Mouse (Mus musculus) retina, postnatal 7 days (tissue): ENCODE data around the gene Klhdc7a.

Experiments used
- DNase-seq: peaks from one replicate; pipeline ENCODE4 v3.0.0-alpha.2; 2012; ENCODE audit warnings: low read depth, low spot score

Klhdc7a gene

DNA sequence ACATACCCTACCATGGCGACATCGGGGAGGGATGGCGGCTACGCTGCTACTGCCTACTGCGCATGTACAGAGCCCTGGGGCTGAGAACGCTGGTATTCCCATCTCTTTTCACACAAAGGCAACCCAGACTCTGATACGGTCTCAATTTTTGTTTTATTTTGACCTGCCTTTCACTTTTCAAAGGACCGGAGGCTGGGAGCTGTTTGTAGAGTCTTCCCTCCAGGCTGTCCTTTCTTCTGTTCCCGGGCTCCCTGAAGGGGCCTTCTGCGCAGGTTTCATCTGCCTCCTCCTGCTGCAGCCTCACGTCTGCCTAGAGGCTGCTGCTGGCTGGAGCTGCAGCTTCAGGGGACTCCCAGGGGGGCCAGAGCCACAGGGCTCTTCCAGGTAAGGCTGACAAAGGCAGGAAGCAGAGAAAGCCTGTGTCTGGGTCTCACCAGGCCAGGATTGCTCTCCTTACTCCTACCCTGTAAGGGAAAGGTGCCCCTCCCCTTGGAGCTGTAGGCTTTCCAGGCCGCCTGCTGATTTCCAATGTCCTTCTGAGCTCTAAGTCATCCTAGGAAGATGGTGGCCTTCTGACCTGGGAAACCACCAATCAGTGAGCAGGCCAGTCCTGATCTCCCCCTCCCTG, 7.6 kb downstream of the Klhdc7a start:
- DNase-seq: no peak

DNA sequence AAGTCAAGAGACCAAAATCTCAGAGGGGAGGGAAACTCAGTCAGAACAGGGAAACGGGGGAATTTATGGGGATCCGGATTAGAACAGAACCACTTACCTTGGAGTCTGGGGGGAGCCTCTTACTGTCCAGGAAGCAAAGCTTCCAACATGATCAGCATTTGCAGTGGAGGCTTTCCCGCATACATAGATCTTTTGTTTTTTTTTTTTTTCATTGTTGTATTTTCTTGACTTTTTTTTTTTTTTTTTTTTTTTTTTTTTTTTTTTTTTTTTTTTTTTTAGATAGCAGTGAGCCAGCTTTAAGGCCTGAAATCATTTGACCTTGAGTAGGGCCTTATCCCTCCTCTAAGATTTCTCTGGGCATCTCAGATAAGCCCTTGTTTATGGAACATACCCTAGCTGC, 8.6 kb downstream of the Klhdc7a start:
- no peak for DNase-seq

DNA sequence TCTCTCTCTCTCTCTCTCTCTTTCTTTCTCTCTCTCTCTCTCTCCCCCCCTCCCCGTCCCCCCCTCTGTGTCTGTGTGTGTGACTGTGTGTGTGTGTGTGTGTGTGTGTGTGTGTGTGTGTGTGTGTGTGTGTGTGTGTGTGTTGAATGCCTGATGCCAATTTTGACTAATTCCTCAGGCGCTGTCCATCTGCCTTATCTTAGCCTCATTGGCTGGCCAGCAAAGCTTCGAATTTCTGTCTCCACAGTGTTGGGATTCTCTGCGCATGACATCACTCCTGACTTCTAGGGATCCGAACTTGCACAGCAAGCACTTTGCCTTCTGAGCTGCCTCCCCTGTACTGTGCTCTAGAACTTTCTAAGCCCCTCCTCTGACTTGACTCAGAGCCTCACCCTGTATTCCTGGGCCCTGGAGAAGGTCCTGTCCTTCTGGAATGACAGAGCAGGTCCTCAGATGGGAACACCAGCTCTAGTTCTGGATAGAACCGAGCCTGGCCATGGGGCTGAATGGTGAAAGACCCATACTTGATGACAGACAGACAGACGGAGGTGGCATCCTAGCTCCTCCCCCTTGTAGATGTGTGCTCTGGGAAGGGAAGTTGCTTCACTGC, 16.8 kb downstream of the Klhdc7a start:
- DNase-seq: no peak

DNA sequence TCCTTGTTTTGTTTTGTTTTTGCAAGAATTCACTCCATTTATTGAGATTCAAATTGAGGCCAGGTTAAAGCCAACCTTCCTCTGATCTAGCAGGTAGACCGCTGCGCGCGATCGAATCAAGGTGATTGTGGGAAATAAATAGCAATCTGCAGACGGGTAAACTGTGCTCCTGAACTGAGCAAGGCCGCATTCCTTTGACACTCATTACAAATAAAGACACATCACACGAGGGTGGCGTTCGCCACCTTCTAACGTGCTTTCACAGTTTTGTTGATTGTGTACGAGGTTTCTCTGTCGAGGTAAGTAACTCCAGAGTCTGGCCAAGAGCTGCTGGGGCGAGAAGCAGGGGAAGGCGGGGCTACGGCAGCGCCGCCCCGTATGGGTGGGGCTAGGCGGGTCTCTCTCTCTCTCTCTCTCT, 17.4 kb downstream of the Klhdc7a start:
- DNase-seq: no peak

DNA sequence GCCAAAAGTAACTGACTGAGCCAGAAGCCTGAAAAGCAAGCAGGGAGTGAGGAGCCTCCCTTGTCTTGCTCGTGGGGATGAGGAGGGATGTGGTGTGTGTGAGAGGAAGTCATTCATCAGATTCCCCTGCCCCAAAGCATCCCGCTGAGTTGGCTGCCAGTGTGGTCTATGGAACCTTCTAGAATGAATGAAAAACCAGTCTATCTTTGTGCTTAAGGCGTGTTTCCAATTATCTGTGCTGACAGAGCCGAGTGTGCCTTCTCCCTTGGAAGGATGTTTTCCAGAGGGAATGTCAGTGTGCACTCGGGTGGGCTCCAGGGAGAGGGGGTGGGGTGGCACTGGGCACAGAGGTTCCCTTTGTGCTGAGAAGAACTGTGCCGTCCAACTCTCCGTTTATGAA, 19.2 kb downstream of the Klhdc7a start:
- no peak for DNase-seq

DNA sequence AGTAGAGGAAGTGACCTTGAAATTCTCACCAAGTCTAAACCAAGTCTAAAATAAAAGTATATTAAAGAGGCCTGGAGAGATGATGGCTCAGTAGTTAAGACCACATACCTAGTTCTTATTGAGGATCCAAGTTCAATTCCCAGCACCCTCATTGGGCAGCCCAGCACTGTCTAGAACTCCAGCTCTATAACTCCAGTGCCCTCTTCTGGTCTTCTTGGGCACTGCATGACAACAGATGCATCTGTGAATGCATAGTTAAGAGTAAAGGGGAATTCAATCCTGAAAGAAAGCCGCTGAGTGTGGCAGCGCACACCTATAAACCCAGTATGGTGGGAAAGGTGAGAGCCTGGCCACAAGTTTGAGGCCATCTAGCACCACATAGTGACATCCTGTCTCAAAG, 20.5 kb downstream of the Klhdc7a start:
- DNase-seq: no peak

DNA sequence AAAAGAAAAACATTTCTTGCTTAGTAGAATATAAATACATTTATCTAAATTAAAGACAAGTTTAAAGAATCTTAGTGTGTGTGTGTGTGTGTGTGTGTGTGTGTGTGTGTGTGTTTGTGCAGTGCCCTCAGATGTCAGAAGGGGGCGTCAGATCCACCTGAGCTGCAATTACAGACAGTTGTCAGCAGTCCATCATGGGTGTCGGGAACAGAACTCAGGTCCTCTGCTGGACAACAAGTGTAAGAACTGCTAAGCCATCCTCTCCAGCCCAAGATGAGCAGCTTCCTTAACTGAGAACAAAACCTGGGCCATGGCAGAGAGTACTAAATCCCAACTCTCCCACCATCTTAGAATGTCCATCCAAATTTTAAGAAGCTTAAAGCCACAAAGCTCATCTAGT, 26.0 kb downstream of the Klhdc7a start:
- no peak for DNase-seq

DNA sequence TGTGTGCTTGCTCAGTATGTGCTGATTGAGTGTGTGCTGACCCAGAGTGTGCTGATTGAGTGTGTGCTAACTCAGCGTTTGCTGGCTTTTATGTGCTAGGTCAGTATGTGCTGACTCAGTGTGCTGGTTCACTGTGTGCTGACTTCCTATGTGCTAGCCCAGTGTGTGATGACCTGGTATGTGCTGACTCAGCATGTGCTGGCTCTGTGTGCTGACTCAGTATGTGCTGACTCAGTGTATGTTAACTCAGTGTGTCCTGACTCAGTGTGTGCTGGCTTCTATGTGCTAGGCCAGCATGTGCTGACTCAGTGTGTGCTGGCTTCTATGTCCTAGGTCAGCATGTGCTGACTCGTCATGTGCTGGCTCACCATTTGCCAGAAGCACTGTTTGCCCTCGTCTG, 32.3 kb downstream of the Klhdc7a start:
- no peak for DNase-seq

DNA sequence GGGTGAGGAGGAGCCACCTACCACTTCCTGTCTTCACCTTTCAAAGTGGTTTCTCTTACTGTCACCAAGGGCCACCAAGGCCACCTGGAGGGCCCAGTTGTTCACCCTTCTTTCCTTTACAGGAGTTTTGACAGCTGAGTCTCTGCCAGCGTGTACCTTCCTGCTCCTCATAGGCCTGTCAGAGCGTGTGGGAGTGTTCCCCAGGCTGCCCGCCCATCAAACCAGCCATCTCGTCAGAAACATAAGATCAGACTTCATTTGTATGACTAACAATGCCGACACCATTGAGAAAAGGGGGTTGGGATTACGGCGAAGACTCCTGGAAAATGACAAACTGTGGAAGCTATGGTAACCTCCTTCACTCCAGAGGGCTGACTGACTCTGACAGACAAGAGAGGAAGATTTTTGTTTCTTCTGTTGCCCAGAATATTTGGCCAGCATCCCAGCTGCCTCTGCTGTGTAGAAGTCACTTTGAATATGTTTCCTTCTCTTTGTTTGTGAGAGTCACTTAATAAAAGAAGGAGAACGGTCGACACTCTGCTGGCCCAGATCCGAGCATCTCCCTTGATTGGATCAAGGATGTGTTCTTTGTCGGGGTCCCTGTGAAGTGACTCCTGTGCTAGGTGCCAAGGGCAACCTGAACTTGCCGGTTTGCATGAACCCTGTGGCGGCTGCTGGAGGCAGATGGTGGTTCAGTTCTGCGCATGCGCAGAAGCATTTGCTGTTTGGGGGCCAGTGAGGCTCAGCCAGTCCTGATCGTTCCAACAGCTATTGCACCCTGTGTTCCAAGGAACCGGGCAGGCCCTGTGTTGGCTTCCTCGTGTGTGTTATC, 34.6 kb downstream of the Klhdc7a start:
- no peak for DNase-seq

DNA sequence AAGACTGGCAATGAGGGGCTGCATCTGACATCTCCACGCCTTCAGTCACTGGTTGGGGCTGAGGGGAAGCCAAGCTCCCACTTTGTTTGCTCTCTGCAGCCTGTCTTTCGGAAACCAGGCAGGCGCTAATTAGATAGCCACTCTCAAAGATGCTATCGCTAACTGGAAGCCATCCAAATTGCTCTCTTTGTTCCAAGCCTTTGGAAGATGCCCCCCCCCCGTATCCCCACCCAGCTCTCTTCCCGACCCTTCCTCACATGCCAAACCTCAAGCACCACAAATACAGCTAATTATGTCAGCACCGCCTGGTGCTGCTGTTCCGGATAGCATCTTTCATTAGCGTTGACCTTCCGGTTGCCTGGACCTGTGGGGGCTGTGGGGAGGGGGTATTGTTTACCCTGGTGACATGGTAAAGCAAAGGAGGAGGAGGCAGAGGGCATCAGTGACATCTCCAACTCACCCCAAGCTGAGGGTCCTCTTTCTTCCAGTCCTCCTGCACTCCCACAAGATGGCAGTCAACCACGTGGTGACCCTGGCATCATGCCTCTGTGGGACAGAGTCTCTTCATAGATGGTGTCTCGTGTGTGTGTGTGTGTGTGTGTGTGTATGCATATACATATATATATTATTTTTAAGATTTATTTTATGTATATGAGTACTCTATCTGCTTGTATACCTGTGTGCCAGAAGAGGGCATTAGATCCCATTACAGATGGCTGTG, 35.9 kb downstream of the Klhdc7a start:
- no peak for DNase-seq

DNA sequence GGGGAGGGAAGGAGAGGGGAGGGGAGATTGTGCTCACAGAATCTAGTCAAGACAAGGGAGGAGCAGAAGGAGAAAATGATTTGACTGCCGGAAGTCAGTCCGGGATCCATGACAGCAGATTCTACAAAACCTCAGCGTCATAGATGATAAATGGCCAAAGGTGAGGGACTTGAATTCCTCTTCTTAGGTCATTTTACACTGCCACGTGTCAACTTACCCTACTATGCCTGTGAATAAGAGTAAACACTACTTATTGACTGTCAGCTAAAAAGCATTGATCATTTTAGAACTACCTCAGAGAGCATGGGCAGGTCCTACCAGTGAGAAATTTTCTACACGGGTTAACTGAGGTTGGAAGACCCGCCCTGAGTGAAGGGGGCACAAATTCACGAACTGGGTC, 36.9 kb downstream of the Klhdc7a start:
- DNase-seq: no peak

DNA sequence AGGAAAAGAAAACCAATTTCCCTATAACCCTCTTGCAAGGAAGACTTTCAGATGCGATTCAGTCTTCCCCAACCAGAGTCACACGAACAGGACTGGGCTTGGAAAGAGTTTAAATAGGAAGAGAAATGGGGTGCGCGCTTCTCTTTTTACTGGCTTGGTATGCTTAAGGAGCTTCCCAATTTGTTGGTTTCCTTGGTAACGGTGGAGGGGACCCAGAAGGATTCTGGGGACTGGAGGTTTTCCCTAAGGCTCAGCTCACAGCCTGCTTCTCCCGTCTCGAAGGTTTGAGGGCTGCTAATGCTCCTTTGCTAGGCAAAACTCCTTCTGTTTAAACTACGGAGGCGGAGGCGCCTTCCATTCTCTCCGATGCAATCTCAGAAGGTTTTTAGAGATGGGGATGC, 41.7 kb downstream of the Klhdc7a start:
- no peak for DNase-seq

DNA sequence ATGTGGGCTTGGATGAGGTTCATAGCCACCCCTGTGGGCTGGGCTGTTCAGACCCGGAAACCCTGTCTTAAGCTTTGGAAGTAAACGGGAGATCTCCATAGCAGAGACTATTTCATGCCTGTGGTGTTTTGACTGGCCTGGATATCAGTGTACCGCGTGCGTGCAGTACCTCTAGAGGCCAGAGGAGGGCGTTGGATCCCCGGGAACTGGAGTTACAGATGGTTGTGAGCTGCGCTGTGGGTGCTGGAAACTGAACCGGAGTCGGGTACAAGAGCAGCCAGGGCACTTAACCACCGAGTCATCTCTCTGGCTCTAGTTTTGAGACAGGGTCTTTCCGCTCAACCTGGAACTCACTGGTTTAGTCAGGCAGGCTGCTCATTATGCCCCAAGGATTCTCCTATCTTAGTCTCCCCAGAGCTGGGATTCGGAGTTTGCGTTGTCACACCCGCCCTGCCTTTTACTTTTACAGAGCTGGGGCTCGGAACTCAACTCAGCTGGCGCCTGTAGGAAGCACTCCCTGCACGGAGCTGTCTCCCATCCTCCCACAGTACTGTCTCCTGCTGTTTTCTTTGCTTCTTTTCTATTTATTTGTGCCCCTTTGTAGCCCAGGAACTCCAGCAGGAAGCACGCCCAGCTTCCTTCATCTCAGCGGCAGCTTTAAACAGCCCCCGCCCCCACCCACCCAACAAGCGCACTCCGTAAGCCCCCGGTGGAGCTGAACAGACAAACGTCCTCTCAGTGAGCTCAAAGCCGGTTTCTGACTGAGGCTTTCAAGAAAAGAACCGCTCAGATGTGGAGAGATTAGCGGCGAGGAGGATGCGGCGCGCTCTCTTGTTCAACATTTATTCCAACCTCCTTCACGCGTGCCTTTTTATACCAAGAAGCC, 42.3 kb downstream of the Klhdc7a start:
- DNase-seq: no peak

DNA sequence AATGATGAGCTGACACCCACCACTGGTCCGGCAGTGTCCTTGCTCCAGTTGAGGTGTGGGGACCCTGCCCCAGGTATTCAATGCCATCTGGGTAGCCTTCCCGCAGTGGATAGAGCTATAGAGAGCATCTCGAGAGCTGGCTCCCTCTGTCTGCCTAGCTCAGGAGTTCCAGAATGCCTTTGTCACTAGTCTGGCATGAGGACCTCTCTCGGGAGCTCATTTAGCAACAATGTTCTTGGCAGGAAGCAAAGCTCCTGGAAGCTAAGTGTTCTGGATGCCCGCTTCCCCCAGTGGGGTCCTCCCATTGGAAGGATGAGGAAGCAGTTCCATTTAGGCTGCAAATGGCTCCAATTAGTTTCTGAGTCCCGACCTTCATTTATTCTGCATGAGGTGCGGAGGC, 51.1 kb downstream of the Klhdc7a start:
- DNase-seq: no peak
